Mouse (Mus musculus): ENCODE results near the gene Sox5. TPM values are rescaled to one million over a fixed set of nuclear protein-coding genes. Genes with fewer than 3 reads are reported as not detected.

The Sox5 gene
- total and polyA plus RNA-seq, 2 experiments from 2014 or later = 2.1 to 3.2 TPM

- no peaks in the 10 kb centered on the region for H3K36me3 ChIP-seq (replicated peaks; ENCODE audit: control insufficient read depth, insufficient read depth, low read length)
- no peak overlapping the region for H3K4me2 ChIP-seq (ENCODE audit: low read depth, low read length)
- no peak overlapping the region for H3K27ac ChIP-seq (ENCODE audit: low read depth)
- TF ChIP-seq CTCF (IDR thresholded peaks at IDR 0.05; ENCODE audit: low read depth) (no peak), EP300 (IDR thresholded peaks at IDR 0.05; ENCODE audit: low read depth) (no peak)
- no peaks in the 10 kb centered on the region for H3K9me3 ChIP-seq (replicated peaks; ENCODE audit: control insufficient read depth, low read length)
- no peaks in the 10 kb centered on the region for H3K4me1 ChIP-seq (ENCODE audit: control insufficient read depth, insufficient read depth)
- H3K9ac ChIP-seq (replicated peaks; ENCODE audit: low read depth, low read length) = no peak overlapping the region
- 83% methylated on average over 6 of the region's 6 CpGs for WGBS
- ATAC-seq (ENCODE audit: insufficient read depth, low read depth) = no peak
- H3K4me3 ChIP-seq (ENCODE audit: low read depth, low read length) = no peak overlapping the region
- no peak for DNase-seq (ENCODE audit: low spot score)
- no peaks in the 10 kb centered on the region for H3K27me3 ChIP-seq (ENCODE audit: control insufficient read depth, insufficient read depth, low read length)
Measured at GRCm38 (mm10) chr6:144393151-144393550, 388.6 kb downstream of the Sox5 start.

- TF ChIP-seq CTCF (IDR thresholded peaks at IDR 0.05; ENCODE audit: low read depth) (no peak), EP300 (IDR thresholded peaks at IDR 0.05; ENCODE audit: low read depth) (no peak)
- no peak overlapping the region for H3K4me3 ChIP-seq (ENCODE audit: low read depth, low read length)
- H3K27ac ChIP-seq (ENCODE audit: low read depth) = no peak overlapping the region
- DNase-seq (ENCODE audit: low spot score) (no peak), ATAC-seq (ENCODE audit: insufficient read depth, low read depth) (no peak)
- H3K36me3 ChIP-seq (replicated peaks; ENCODE audit: control insufficient read depth, insufficient read depth, low read length) = no peaks in the 10 kb centered on the region
- H3K27me3 ChIP-seq (ENCODE audit: control insufficient read depth, insufficient read depth, low read length) = no peaks in the 10 kb centered on the region
- H3K9ac ChIP-seq (replicated peaks; ENCODE audit: low read depth, low read length) = no peak overlapping the region
- H3K9me3 ChIP-seq (replicated peaks; ENCODE audit: control insufficient read depth, low read length) = no peaks in the 10 kb centered on the region
- no peaks in the 10 kb centered on the region for H3K4me1 ChIP-seq (ENCODE audit: control insufficient read depth, insufficient read depth)
- WGBS = 82% methylated on average over 14 of the region's 14 CpGs
- no peak overlapping the region for H3K4me2 ChIP-seq (ENCODE audit: low read depth, low read length)
Measured at GRCm38 (mm10) chr6:144389333-144390054, 392.3 kb downstream of the Sox5 start.

- Histone ChIP-seq H3K4me2 (ENCODE audit: low read depth, low read length) (no peak overlapping the region), H3K4me1 (ENCODE audit: control insufficient read depth, insufficient read depth) (no peaks in the 10 kb centered on the region), H3K36me3 (replicated peaks; ENCODE audit: control insufficient read depth, insufficient read depth, low read length) (no peaks in the 10 kb centered on the region), H3K4me3 (ENCODE audit: low read depth, low read length) (no peak overlapping the region), H3K9ac (replicated peaks; ENCODE audit: low read depth, low read length) (no peak overlapping the region), H3K27ac (ENCODE audit: low read depth) (no peak overlapping the region), H3K9me3 (replicated peaks; ENCODE audit: control insufficient read depth, low read length) (no peaks in the 10 kb centered on the region), H3K27me3 (ENCODE audit: control insufficient read depth, insufficient read depth, low read length) (no peaks in the 10 kb centered on the region)
- no peak for DNase-seq (ENCODE audit: low spot score)
- ATAC-seq (ENCODE audit: insufficient read depth, low read depth) = no peak
- WGBS = 75% methylated on average over 17 of the region's 17 CpGs
- TF ChIP-seq EP300 (IDR thresholded peaks at IDR 0.05; ENCODE audit: low read depth) (no peak), CTCF (IDR thresholded peaks at IDR 0.05; ENCODE audit: low read depth) (no peak)
Measured at GRCm38 (mm10) chr6:144387539-144388255, 394.1 kb downstream of the Sox5 start.

- Histone ChIP-seq H3K27ac (ENCODE audit: low read depth) (no peak overlapping the region), H3K9me3 (replicated peaks; ENCODE audit: control insufficient read depth, low read length) (no peaks in the 10 kb centered on the region), H3K27me3 (ENCODE audit: control insufficient read depth, insufficient read depth, low read length) (no peaks in the 10 kb centered on the region), H3K4me1 (ENCODE audit: control insufficient read depth, insufficient read depth) (no peaks in the 10 kb centered on the region), H3K4me2 (ENCODE audit: low read depth, low read length) (no peak overlapping the region), H3K36me3 (replicated peaks; ENCODE audit: control insufficient read depth, insufficient read depth, low read length) (no peaks in the 10 kb centered on the region), H3K9ac (replicated peaks; ENCODE audit: low read depth, low read length) (no peak overlapping the region), H3K4me3 (ENCODE audit: low read depth, low read length) (no peak overlapping the region)
- TF ChIP-seq EP300 (IDR thresholded peaks at IDR 0.05; ENCODE audit: low read depth) (no peak), CTCF (IDR thresholded peaks at IDR 0.05; ENCODE audit: low read depth) (no peak)
- no peak for ATAC-seq (ENCODE audit: insufficient read depth, low read depth)
- no peak for DNase-seq (ENCODE audit: low spot score)
- 76% methylated on average over 6 of the region's 6 CpGs for WGBS
Measured at GRCm38 (mm10) chr6:144380641-144381040, 401.1 kb downstream of the Sox5 start.

GRCm38 (mm10) chr6:144380171-144380570 lies 401.6 kb downstream of the Sox5 start:
- no peak overlapping the region for H3K9ac ChIP-seq (replicated peaks; ENCODE audit: low read depth, low read length)
- H3K9me3 ChIP-seq (replicated peaks; ENCODE audit: control insufficient read depth, low read length) = no peaks in the 10 kb centered on the region
- H3K27ac ChIP-seq (ENCODE audit: low read depth) = no peak overlapping the region
- no peak for ATAC-seq (ENCODE audit: insufficient read depth, low read depth)
- H3K36me3 ChIP-seq (replicated peaks; ENCODE audit: control insufficient read depth, insufficient read depth, low read length) = no peaks in the 10 kb centered on the region
- no peak overlapping the region for H3K4me2 ChIP-seq (ENCODE audit: low read depth, low read length)
- no peak for DNase-seq (ENCODE audit: low spot score)
- no peaks in the 10 kb centered on the region for H3K4me1 ChIP-seq (ENCODE audit: control insufficient read depth, insufficient read depth)
- TF ChIP-seq EP300 (IDR thresholded peaks at IDR 0.05; ENCODE audit: low read depth) = no peak
- TF ChIP-seq CTCF (IDR thresholded peaks at IDR 0.05; ENCODE audit: low read depth) = no peak
- no peaks in the 10 kb centered on the region for H3K27me3 ChIP-seq (ENCODE audit: control insufficient read depth, insufficient read depth, low read length)
- no peak overlapping the region for H3K4me3 ChIP-seq (ENCODE audit: low read depth, low read length)
- WGBS = 79% methylated on average over 15 of the region's 15 CpGs

Measured in heart, postnatal 0 days (tissue).